Mouse (Mus musculus) lung, adult 2 months (tissue): ENCODE measurements around the gene Slc16a10.

Experiments
- CTCF ChIP-seq: fragments of 200-500 bp; IDR thresholded peaks from 2 replicates; pipeline ENCODE4 v1.5.1; 2011; ENCODE audit warnings: mild to moderate bottlenecking, low read length, control low read depth; ENCODE audit not compliant: insufficient read depth
- POLR2A ChIP-seq: fragments of 200-500 bp; IDR thresholded peaks from 2 replicates; pipeline ENCODE4 v1.6.1; 2011; ENCODE audit warnings: low read depth, mild to moderate bottlenecking, control low read depth, low read length, borderline replicate concordance; ENCODE audit errors: extremely low read depth

DNA sequence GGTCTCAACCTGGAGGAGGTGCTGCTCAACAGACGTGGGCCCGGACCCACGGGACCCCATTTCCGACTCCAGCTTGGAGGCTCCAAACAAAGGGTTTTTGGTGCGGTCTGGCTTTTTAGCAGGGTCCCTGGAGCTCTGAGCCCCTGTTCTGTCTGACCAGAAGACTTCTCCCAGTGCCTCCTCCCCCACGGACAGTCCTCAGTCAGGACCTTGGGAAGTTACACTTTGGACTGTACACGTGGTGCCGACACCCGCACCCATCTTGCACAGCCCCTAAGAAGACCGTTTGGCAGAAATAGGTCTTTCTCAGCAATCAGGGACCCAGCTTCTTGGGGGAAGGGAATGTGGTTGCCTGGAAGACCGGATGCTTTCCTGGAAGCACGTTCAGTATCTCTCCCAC is 155.6 kb downstream of the Slc16a10 start, which contains the start of gene Mfsd4b5:
- TF ChIP-seq CTCF (no peak), POLR2A (no peak)
